Mouse (Mus musculus): ENCODE data around the gene Hunk.

DNA sequence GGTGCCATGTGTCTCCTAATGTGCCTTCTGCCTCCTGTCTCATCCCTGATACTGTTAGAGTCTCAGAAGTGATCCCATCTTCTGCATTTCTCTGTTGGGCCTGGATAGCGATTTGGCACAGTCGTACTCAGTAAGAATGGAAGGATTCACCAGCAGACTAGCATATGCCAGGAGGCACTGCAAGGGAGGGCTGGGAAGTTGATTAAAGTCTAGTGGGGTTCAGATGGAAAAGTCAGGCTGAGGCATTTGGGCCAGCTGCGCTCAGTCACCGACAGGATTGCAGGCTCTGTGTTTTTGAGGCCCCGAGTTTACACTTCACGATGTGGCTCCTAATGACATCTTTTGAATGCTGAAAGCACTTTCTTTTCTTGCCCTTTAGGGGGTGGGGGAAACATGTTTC lies 33.1 kb upstream of the Hunk start:
- TF ChIP-seq POLR2A (IDR thresholded peaks at IDR 0.05; ENCODE audit: borderline replicate concordance, control insufficient read depth, low read depth, low read length) (no peak), CTCF (IDR thresholded peaks at IDR 0.05; ENCODE audit: control insufficient read depth, insufficient read depth, low read length) (no peak)

Data from bone marrow, adult 2 months (tissue).